Mouse (Mus musculus) myocyte (in vitro differentiated cells): ENCODE measurements at regions not wholly inside any gene's neighbourhood (a gene's known extent, or its start where the extent isn't known, plus 50 kb on each side); places are given as distances from the start of the nearest gene placed in this dataset.
"Not testable (repeated sequence)": the region's sequence is repeated elsewhere in the genome, so short reads cannot be mapped to it uniquely, and the experiment has no call there.

Source experiments
- CEBPB ChIP-seq: IDR thresholded peaks from 2 replicates; pipeline ENCODE4 v1.6.1; 2011; ENCODE audit warnings: mild to moderate bottlenecking, moderate library complexity; ENCODE audit not compliant: poor library complexity, insufficient read depth, severe bottlenecking
- MAX ChIP-seq: IDR thresholded peaks from one replicate; pipeline ENCODE4 v1.6.1; 2011; ENCODE audit warnings: low read depth, mild to moderate bottlenecking, control low read depth
- MYOD1 ChIP-seq, 3 experiments: IDR thresholded peaks; one replicate each; pipeline ENCODE4 v1.6.1; 2011; ENCODE audit warnings: control low read depth in 2 of 3, low read depth in 2 of 3, mild to moderate bottlenecking in 2 of 3, moderate library complexity in 1 of 3; ENCODE audit not compliant: insufficient read length in 2 of 3, control insufficient read depth in 1 of 3
- POLR2A ChIP-seq: IDR thresholded peaks from one replicate; pipeline ENCODE4 v1.6.1; 2011; ENCODE audit warnings: low read depth, mild to moderate bottlenecking, control low read depth, moderate library complexity; ENCODE audit not compliant: insufficient read length
- POLR2AphosphoS2 ChIP-seq: IDR thresholded peaks from one replicate; pipeline ENCODE4 v1.6.1; 2011; ENCODE audit warnings: low read depth, control low read depth; ENCODE audit not compliant: insufficient read length
- SRF ChIP-seq: IDR thresholded peaks from one replicate; pipeline ENCODE4 v1.6.1; 2011; ENCODE audit warnings: low read depth; ENCODE audit not compliant: control insufficient read depth, insufficient read length
- TCF12 ChIP-seq: IDR thresholded peaks from one replicate; pipeline ENCODE4 v1.6.1; 2011; ENCODE audit warnings: mild to moderate bottlenecking, control low read depth; ENCODE audit not compliant: poor library complexity, insufficient read depth, severe bottlenecking
- USF1 ChIP-seq: IDR thresholded peaks from one replicate; pipeline ENCODE4 v1.6.1; 2011; ENCODE audit warnings: low read depth, mild to moderate bottlenecking, control low read depth, moderate library complexity

- not testable (repeated sequence) for TF ChIP-seq MYOD1 (IDR thresholded peaks at IDR 0.05; ENCODE audit: control insufficient read depth in 1 of 3, insufficient read length in 2 of 3, low read depth in 2 of 3); POLR2A; USF1; TCF12; POLR2AphosphoS2; MAX; SRF; CEBPB
These were observed 501.7 kb upstream of the Vrk2 start for GRCm38 (mm10) chr11:27095460-27095859.
